ENCODE assay signal across 9 mouse cellular contexts in the genomic region with DNA sequence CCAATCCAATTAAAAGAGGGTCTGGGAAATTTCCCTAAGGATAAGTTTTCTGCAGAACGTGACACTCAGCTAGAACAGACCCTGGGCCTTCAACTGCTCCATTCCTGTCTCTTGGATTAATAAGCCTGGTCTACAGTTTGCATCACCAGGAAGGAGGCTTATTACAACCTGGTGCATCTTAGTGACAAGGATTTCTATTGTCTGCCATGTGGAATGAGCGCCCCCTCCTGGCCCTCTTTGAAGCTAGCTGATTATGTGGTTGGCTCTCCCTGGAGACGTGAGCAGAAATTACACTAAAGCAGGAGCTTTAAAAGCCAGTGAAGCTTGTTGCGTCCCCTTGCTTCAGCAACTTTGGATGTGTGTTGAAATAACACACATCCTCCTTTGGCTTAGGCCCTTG. TPM values are rescaled to one million over a fixed set of nuclear protein-coding genes. Genes with fewer than 3 reads are reported as not detected.
DNase-seq lines count a peak whose midpoint lies in the region; ATAC-seq and TF ChIP-seq lines count a peak whose summit lies in the region.
"Had no signal": no experiment of that assay in that cellular context is flagged by ENCODE, and none has a peak within 500 bp of the region (broad histone marks: within the 10 kb centered on the region; RNA-seq: fewer than 3 reads in every experiment).

No protein-coding gene starts in this region.

- TF ChIP-seq CTCF in CH12.LX (conservative IDR thresholded peaks at IDR 0.05 in 1 of 2, IDR thresholded peaks at IDR 0.05 in 1 of 2; ENCODE audit: low read depth in 2 of 2, low read length in 2 of 2): peak; percentile 61 to 98; a peak in 3 of 4 replicates

- H3K9ac ChIP-seq in CH12.LX (ENCODE audit: insufficient read depth, low read depth): no peak overlapping the region
- H3K9ac ChIP-seq: liver, embryonic 15.5 days had no signal

- H3K4me3 ChIP-seq in CH12.LX (replicated peaks in 1 of 3; ENCODE audit: low read depth in 2 of 3, low read length in 2 of 3, poor library complexity in 1 of 3): no peak overlapping the region
- H3K4me3 ChIP-seq: liver, embryonic 15.5 days had no signal

- no peaks in the 10 kb centered on the region for H3K9me3 ChIP-seq in CH12.LX (replicated peaks; ENCODE audit: low read length)
- H3K9me3 ChIP-seq: liver, embryonic 15.5 days had no signal

- no peak overlapping the region for H3K27ac ChIP-seq in CH12.LX (ENCODE audit: insufficient read depth, low read depth)
- H3K27ac ChIP-seq: liver, embryonic 15.5 days had no signal

- no peaks in the 10 kb centered on the region for H3K4me1 ChIP-seq in CH12.LX (ENCODE audit: control insufficient read depth in 1 of 2, insufficient read depth in 2 of 2)
- H3K4me1 ChIP-seq: liver, embryonic 15.5 days had no signal

- H3K79me2 ChIP-seq in CH12.LX (replicated peaks; ENCODE audit: control insufficient read depth, extremely low read depth, insufficient read depth, poor library complexity, severe bottlenecking): no peaks in the 10 kb centered on the region

- DNase-seq in CH12.LX (ENCODE audit: extremely low read depth) (peak; percentile 79), WW6 (ENCODE audit: low read depth, low spot score) (peak; percentile 48)
- DNase-seq in layer of hippocampus, postnatal 14 days (ENCODE audit: low spot score in 2 of 2): peak; percentile 65 to 85
- peak; percentile 78 for DNase-seq in mesoderm, embryonic 11.5 days (ENCODE audit: low read depth, low spot score)
- peak; percentile 27 to 82 for DNase-seq in spleen, postnatal 10 days (ENCODE audit: low spot score in 2 of 2)

- peak; percentile 89 for ATAC-seq in common myeloid progenitor, adult 5-6 weeks (replicated peaks; ENCODE audit: low read depth, poor library complexity, severe bottlenecking)
- ATAC-seq in granulocyte monocyte progenitor cell, adult 5-6 weeks (replicated peaks; ENCODE audit: poor library complexity, severe bottlenecking): peak; percentile 83
- no peak for ATAC-seq in monocyte, adult 5-6 weeks (replicated peaks; ENCODE audit: insufficient number of reproducible peaks, low FRiP score, low TSS enrichment, poor library complexity, severe bottlenecking)

- dilution Hi-C loops in CH12.LX (cut with MboI; ENCODE audit: extremely low pct_ligation_motif_present, extremely low pct_unique_long_range_greater_than_20kb, low sequenced_read_pairs): no loop called here

- peak; percentile 91 for TF ChIP-seq RAD21 in CH12.LX (IDR thresholded peaks at IDR 0.05; ENCODE audit: low read depth, low read length)

- in situ Hi-C loops in CH12.LX (cut with MboI; ENCODE audit: low pct_ligation_motif_present, low pct_unique_long_range_greater_than_20kb, low sequenced_read_pairs): loop anchor here (25.0 kb wide), 1 partner anchor 311 kb away; no protein-coding TSS in a partner anchor

- TF ChIP-seq EP300 in CH12.LX (IDR thresholded peaks at IDR 0.05; ENCODE audit: low read length): no peak

- H3K27me3 ChIP-seq in CH12.LX (replicated peaks): peaks cover 86% of the 10 kb centered on the region

- H3K36me3 ChIP-seq in CH12.LX (replicated peaks in 1 of 2; ENCODE audit: control insufficient read depth in 1 of 2, insufficient read depth in 1 of 2, low read length in 1 of 2): no peaks in the 10 kb centered on the region
- H3K36me3 ChIP-seq: liver, embryonic 15.5 days had no signal

- no peak for TF ChIP-seq POLR2A in CH12.LX (IDR thresholded peaks at IDR 0.05; ENCODE audit: low read depth, low read length)

- H3K4me2 ChIP-seq in CH12.LX (ENCODE audit: insufficient read depth, low read depth, poor library complexity, severe bottlenecking): no peak overlapping the region
- H3K4me2 ChIP-seq: liver, embryonic 15.5 days had no signal

TF ChIP-seq in CH12.LX, 34 proteins besides CTCF, POLR2A, EP300 and RAD21:
- TF ChIP-seq ZC3H11A (IDR thresholded peaks at IDR 0.05; ENCODE audit: low read depth, low read length) (peak; percentile 31; the same call in 1 of the 2 replicates), SMC3 (IDR thresholded peaks at IDR 0.05; ENCODE audit: low read depth, low read length) (peak; percentile 76), NELFE (IDR thresholded peaks at IDR 0.05; ENCODE audit: low read depth, low read length) (peak; percentile 42; the same call in 1 of the 2 replicates), UBTF (IDR thresholded peaks at IDR 0.05; ENCODE audit: low read depth, low read length) (no peak), ELF1 (IDR thresholded peaks at IDR 0.05; ENCODE audit: low read depth, low read length) (no peak)

RNA-seq across cellular contexts. Expression of gene Cd207, which starts 4.3 kb away (rescaled TPM):
- total RNA-seq in CH12.LX (2012; rRNA removed) (not detected in 2 replicates), CH12.LX (2014; rRNA removed) (not detected in 2 replicates)
- not detected in 2 replicates for polyA plus RNA-seq in CH12.LX (2012; ENCODE audit: insufficient read length, low read depth)
- not detected in 2 replicates for total RNA-seq in common myeloid progenitor, adult 5-6 weeks (2017)
- total RNA-seq in granulocyte monocyte progenitor cell, adult 5-6 weeks (2014; fragmentation: Nextera tagmentation): not detected in 2 replicates
- not detected in 2 replicates for total RNA-seq in granulocyte monocyte progenitor cell, adult 5-6 weeks (2017)
- total RNA-seq in layer of hippocampus, postnatal 14 days (2021): not detected
- not detected in 3 replicates for total RNA-seq in monocyte, adult 5-6 weeks (2017)

RNA-seq across cellular contexts. Expression of gene Clec4f, which starts 17.4 kb away (rescaled TPM):
- total RNA-seq in CH12.LX (2012; rRNA removed) (not detected in 2 replicates), CH12.LX (2014; rRNA removed) (not detected in 2 replicates)
- polyA plus RNA-seq in CH12.LX (2012; ENCODE audit: insufficient read length, low read depth): not detected in 2 replicates
- total RNA-seq in common myeloid progenitor, adult 5-6 weeks (2017): not detected in 2 replicates
- not detected in 2 replicates for total RNA-seq in granulocyte monocyte progenitor cell, adult 5-6 weeks (2014; fragmentation: Nextera tagmentation)
- total RNA-seq in granulocyte monocyte progenitor cell, adult 5-6 weeks (2017): not detected in 2 replicates
- total RNA-seq in layer of hippocampus, postnatal 14 days (2021): not detected
- not detected in 3 replicates for total RNA-seq in monocyte, adult 5-6 weeks (2017)

RNA-seq across cellular contexts. Expression of gene Vax2, which starts 37.7 kb away (rescaled TPM):
- total RNA-seq in CH12.LX (2012; rRNA removed): not detected in 2 replicates
- total RNA-seq in CH12.LX (2014; rRNA removed): not detected in 2 replicates
- polyA plus RNA-seq in CH12.LX (2012; ENCODE audit: insufficient read length, low read depth): not detected in 2 replicates
- not detected in 2 replicates for total RNA-seq in common myeloid progenitor, adult 5-6 weeks (2017)
- not detected in 2 replicates for total RNA-seq in granulocyte monocyte progenitor cell, adult 5-6 weeks (2014; fragmentation: Nextera tagmentation)
- total RNA-seq in granulocyte monocyte progenitor cell, adult 5-6 weeks (2017): not detected in 2 replicates
- total RNA-seq in layer of hippocampus, postnatal 14 days (2021): not detected
- total RNA-seq in monocyte, adult 5-6 weeks (2017): not detected in 3 replicates
- polyA plus RNA-seq: liver, embryonic 15.5 days had no signal
